Mouse (Mus musculus) thymus, adult 2 months (tissue): Measurements from ENCODE around the gene Lin28b.

Experiments used
- CTCF ChIP-seq: fragments of 200-500 bp; IDR thresholded peaks from 2 replicates; pipeline ENCODE4 v1.5.1; 2012; ENCODE audit warnings: mild to moderate bottlenecking, control low read depth, low read length, moderate library complexity, borderline replicate concordance; ENCODE audit not compliant: control insufficient read depth, poor library complexity, insufficient read depth; ENCODE audit errors: extremely low read depth
- POLR2A ChIP-seq: fragments of 200-500 bp; IDR thresholded peaks from 2 replicates; pipeline ENCODE4 v1.6.1; 2012; ENCODE audit warnings: mild to moderate bottlenecking, low read length, control low read depth, moderate library complexity; ENCODE audit not compliant: control insufficient read depth, poor library complexity, insufficient read depth; ENCODE audit errors: extremely low read depth

DNA sequence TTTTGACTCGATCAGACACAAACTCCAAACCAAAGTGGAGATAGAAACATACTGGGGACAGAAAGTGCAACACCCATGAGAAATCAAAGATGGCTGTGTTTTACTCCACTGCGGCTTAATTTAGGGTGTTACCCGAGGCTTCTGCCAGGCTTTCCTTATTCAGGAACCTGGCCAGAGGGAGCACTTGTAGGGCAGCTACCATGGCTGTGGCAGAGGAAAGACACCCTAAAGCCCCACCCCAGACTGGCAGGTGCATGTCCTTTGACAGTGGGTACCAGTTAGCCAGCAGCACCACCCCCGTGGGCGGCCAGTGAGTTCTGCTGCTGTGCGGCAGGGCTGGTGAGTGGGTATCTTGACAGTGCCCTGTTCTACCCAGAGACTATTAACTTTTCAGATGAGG lies 130.1 kb downstream of the Lin28b start:
- no peak for TF ChIP-seq CTCF
- TF ChIP-seq POLR2A = no peak
